Mouse (Mus musculus): ENCODE measurements around the gene Il17d.

- TF ChIP-seq CTCF (IDR thresholded peaks at IDR 0.05; ENCODE audit: extremely low read depth, insufficient read depth, insufficient read length, insufficient replicate concordance) (no peak), POLR2A (IDR thresholded peaks at IDR 0.05; ENCODE audit: low read depth, low read length) (no peak)
Observed at GRCm38 (mm10) chr14:57526050-57526623, 1.6 kb downstream of the Il17d start.

All from spleen, adult 2 months (tissue).